Mouse (Mus musculus) E14TG2a.4 (cell line): ENCODE data around the gene Nhej1.

ENCODE experiments used
- CTCF ChIP-seq: conservative IDR thresholded peaks from 2 replicates; pipeline ENCODE4 v1.5.1; 2014; ENCODE audit warnings: low read length
- NANOG ChIP-seq: IDR thresholded peaks from 2 replicates; pipeline ENCODE4 v1.6.1; 2014; ENCODE audit warnings: borderline replicate concordance, low read length, mixed read lengths
- POU5F1 ChIP-seq: IDR thresholded peaks from 2 replicates; pipeline ENCODE4 v1.6.1; 2014; ENCODE audit warnings: low read length, borderline replicate concordance

GRCm38 (mm10) chr1:74950576-74951490 is 174.2 kb downstream of the Nhej1 start:
- TF ChIP-seq POU5F1 (no peak), CTCF (no peak), NANOG (no peak)
